Mouse (Mus musculus) liver, embryonic 16.5 days (tissue): ENCODE measurements around the gene Fam189a1. TPM values are rescaled to one million over a fixed set of nuclear protein-coding genes. Genes with fewer than 3 reads are reported as not detected.

ENCODE experiments used
- ATAC-seq: fragments of 200-750 bp; cut with Nextera tagmentation; 2 replicates; pipeline ENCODE4 v1.8.0; 2017; ENCODE audit warnings: low read depth, mild to moderate bottlenecking, moderate number of reproducible peaks, moderate library complexity
- H3K27ac ChIP-seq: fragments of 300-500 bp; sonication (generic); 2 replicates; pipeline ENCODE4 v1.5.1; 2014; ENCODE audit warnings: mild to moderate bottlenecking, low read length
- H3K27me3 ChIP-seq: fragments of 300-500 bp; sonication (generic); 2 replicates; pipeline ENCODE4 v1.6.1; 2014; ENCODE audit warnings: low read depth, low read length, mixed read lengths; ENCODE audit not compliant: control insufficient read depth, insufficient read depth
- H3K36me3 ChIP-seq: fragments of 300-500 bp; sonication (generic); 2 replicates; pipeline ENCODE4 v1.6.1; 2014; ENCODE audit warnings: mild to moderate bottlenecking; ENCODE audit not compliant: control insufficient read depth, insufficient read depth
- H3K4me1 ChIP-seq: fragments of 300-500 bp; sonication (generic); 2 replicates; pipeline ENCODE4 v1.6.1; 2014; ENCODE audit warnings: low read depth, low read length, mixed read lengths; ENCODE audit not compliant: control insufficient read depth
- H3K4me2 ChIP-seq: fragments of 300-500 bp; sonication (generic); 2 replicates; pipeline ENCODE4 v1.6.1; 2014; ENCODE audit warnings: low read depth, low read length, mixed read lengths
- H3K4me3 ChIP-seq: fragments of 300-500 bp; sonication (generic); 2 replicates; pipeline ENCODE4 v1.5.1; 2014; ENCODE audit warnings: low read depth, mild to moderate bottlenecking, low read length
- H3K9ac ChIP-seq: fragments of 300-500 bp; sonication (generic); 2 replicates; pipeline ENCODE4 v1.6.1; 2014; ENCODE audit warnings: low read depth, low read length
- H3K9me3 ChIP-seq: fragments of 300-500 bp; sonication (generic); replicated peaks from 2 replicates; pipeline ENCODE4 v1.6.1; 2016; ENCODE audit warnings: low read length; ENCODE audit not compliant: control insufficient read depth
- WGBS: fragments of 180-500 bp; shearing (Covaris S2); extraction: QIAGEN DNeasy Blood & Tissue Kit; methylation state at CpG from one replicate; pipeline ENCODE4 v1.1.7; 2014; ENCODE audit not compliant: insufficient replicate concordance; 5-methylcytosine and 5-hydroxymethylcytosine counted together
- polyA plus RNA-seq: library from polyadenylated mRNA; unstranded; fragments of >200 nt; fragmentation: Nextera tagmentation; extraction: Ambion mirVana; gene quantifications from 2 replicates; pipeline ENCODE4 v1.2.1, GENCODE M21; 2015

The Fam189a1 gene
- polyA plus RNA-seq, 1 experiment from 2014 or later: not detected

- Histone ChIP-seq H3K27ac (no peak overlapping the region), H3K4me3 (no peak overlapping the region), H3K4me1 (no peaks in the 10 kb centered on the region), H3K9ac (no peak overlapping the region), H3K4me2 (no peak overlapping the region), H3K9me3 (no peaks in the 10 kb centered on the region), H3K27me3 (no peaks in the 10 kb centered on the region), H3K36me3 (no peaks in the 10 kb centered on the region)
- ATAC-seq: no peak
- 57% methylated on average over 3 of the region's 3 CpGs for WGBS
These were observed 41.0 kb downstream of the Fam189a1 start for GRCm38 (mm10) chr7:65115366-65115765.

GRCm38 (mm10) chr7:65111664-65112063, 44.7 kb downstream of the Fam189a1 start:
- Histone ChIP-seq H3K4me2 (no peak overlapping the region), H3K36me3 (no peaks in the 10 kb centered on the region), H3K4me1 (no peaks in the 10 kb centered on the region), H3K9me3 (no peaks in the 10 kb centered on the region), H3K4me3 (no peak overlapping the region), H3K27me3 (no peaks in the 10 kb centered on the region), H3K9ac (no peak overlapping the region), H3K27ac (no peak overlapping the region)
- WGBS: 66% methylated on average over 9 of the region's 9 CpGs
- ATAC-seq: no peak

- H3K27ac ChIP-seq: no peak overlapping the region
- no peaks in the 10 kb centered on the region for H3K36me3 ChIP-seq
- H3K9ac ChIP-seq: no peak overlapping the region
- no peak for ATAC-seq
- 66% methylated on average over 3 of the region's 3 CpGs for WGBS
- H3K27me3 ChIP-seq: no peaks in the 10 kb centered on the region
- no peaks in the 10 kb centered on the region for H3K9me3 ChIP-seq
- H3K4me1 ChIP-seq: no peaks in the 10 kb centered on the region
- no peak overlapping the region for H3K4me3 ChIP-seq
- H3K4me2 ChIP-seq: no peak overlapping the region
These were observed 50.8 kb downstream of the Fam189a1 start for GRCm38 (mm10) chr7:65105566-65105965.

DNA sequence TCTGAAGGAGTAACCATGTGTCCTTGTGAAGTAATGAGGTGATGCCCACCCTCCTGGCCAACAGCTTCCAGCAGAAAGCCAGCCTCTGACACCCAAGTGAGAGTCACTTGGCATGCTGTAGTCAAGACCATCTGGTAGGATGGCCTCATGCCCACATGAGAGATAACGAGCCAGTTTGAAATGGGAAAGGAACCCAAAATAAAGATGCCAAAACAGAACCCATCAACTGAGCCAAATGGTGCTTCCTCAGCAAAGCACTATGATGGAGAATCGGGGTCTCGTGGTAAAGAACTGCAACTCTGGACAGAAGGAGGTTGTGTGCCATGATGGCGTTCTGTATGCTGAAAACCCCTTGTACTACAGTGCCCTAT, 51.3 kb downstream of the Fam189a1 start:
- Histone ChIP-seq H3K9me3 (no peaks in the 10 kb centered on the region), H3K4me1 (no peaks in the 10 kb centered on the region), H3K27ac (no peak overlapping the region), H3K9ac (no peak overlapping the region), H3K36me3 (no peaks in the 10 kb centered on the region), H3K4me3 (no peak overlapping the region), H3K4me2 (no peak overlapping the region), H3K27me3 (no peaks in the 10 kb centered on the region)
- ATAC-seq: no peak
- 65% methylated on average over 4 of the region's 4 CpGs for WGBS

GRCm38 (mm10) chr7:65104207-65105096, 51.9 kb downstream of the Fam189a1 start:
- no peaks in the 10 kb centered on the region for H3K36me3 ChIP-seq
- H3K9me3 ChIP-seq: no peaks in the 10 kb centered on the region
- H3K27me3 ChIP-seq: no peaks in the 10 kb centered on the region
- H3K4me1 ChIP-seq: no peaks in the 10 kb centered on the region
- WGBS: 64% methylated on average over 17 of the region's 17 CpGs
- no peak overlapping the region for H3K9ac ChIP-seq
- no peak for ATAC-seq
- no peak overlapping the region for H3K27ac ChIP-seq
- H3K4me3 ChIP-seq: no peak overlapping the region
- no peak overlapping the region for H3K4me2 ChIP-seq

DNA sequence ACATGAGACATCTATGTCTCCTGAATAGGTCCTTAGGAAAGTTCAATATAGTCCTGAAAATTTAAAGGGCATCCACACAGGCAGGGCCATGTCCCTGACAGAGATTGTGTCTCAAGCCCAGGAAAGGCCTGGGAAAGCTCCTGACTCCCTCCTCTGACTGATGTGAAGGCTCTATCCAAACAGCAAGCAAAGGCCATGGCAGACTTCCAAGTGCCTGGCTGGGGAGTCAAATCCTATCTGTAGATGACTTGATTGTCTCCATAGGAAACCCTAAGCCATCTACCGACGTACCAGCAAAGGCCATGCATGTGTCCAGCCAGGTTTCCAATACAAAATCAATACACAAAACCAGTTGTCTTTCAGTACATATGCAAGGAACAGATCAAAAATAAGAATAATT, 54.7 kb downstream of the Fam189a1 start:
- ATAC-seq: no peak
- no peak overlapping the region for H3K4me3 ChIP-seq
- H3K27ac ChIP-seq: no peak overlapping the region
- H3K4me2 ChIP-seq: no peak overlapping the region
- no peaks in the 10 kb centered on the region for H3K9me3 ChIP-seq
- H3K36me3 ChIP-seq: no peaks in the 10 kb centered on the region
- no peaks in the 10 kb centered on the region for H3K4me1 ChIP-seq
- 80% methylated on average over 2 of the region's 2 CpGs for WGBS
- H3K27me3 ChIP-seq: no peaks in the 10 kb centered on the region
- H3K9ac ChIP-seq: no peak overlapping the region

DNA sequence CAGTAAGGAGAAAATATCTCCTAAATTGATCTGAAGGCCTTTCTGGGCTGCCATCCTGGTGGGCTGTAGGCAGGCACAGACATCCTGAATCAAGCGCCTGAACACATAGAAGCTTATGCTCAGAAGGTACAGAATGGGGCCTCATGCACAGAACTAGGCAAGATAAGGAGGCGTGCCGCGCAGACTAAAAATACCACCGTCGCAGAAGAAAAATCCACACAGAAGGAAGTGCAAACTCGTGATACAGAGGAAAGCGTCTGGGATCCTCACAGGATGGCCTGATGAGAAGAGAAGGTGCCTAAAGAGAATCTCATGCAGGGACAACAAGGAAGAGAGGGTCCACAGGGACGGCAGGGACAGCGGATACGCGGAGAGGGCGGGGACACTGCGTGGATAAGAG, 58.7 kb downstream of the Fam189a1 start:
- Histone ChIP-seq H3K9ac (no peak overlapping the region), H3K36me3 (no peaks in the 10 kb centered on the region), H3K27ac (no peak overlapping the region), H3K27me3 (no peaks in the 10 kb centered on the region), H3K4me3 (no peak overlapping the region), H3K4me1 (no peaks in the 10 kb centered on the region), H3K9me3 (no peaks in the 10 kb centered on the region), H3K4me2 (no peak overlapping the region)
- no peak for ATAC-seq
- WGBS: 50% methylated on average over 14 of the region's 14 CpGs

- Histone ChIP-seq H3K4me3 (no peak overlapping the region), H3K4me1 (no peaks in the 10 kb centered on the region), H3K9me3 (no peaks in the 10 kb centered on the region), H3K9ac (no peak overlapping the region), H3K4me2 (no peak overlapping the region), H3K36me3 (no peaks in the 10 kb centered on the region), H3K27me3 (no peaks in the 10 kb centered on the region), H3K27ac (no peak overlapping the region)
- no peak for ATAC-seq
- WGBS: 46% methylated on average over 5 of the region's 5 CpGs
These were observed 60.7 kb downstream of the Fam189a1 start for GRCm38 (mm10) chr7:65095631-65096107.

GRCm38 (mm10) chr7:65093314-65093713, 63.1 kb downstream of the Fam189a1 start:
- Histone ChIP-seq H3K9me3 (no peaks in the 10 kb centered on the region), H3K27ac (no peak overlapping the region), H3K9ac (no peak overlapping the region), H3K4me2 (no peak overlapping the region), H3K36me3 (no peaks in the 10 kb centered on the region), H3K4me3 (no peak overlapping the region), H3K27me3 (no peaks in the 10 kb centered on the region), H3K4me1 (no peaks in the 10 kb centered on the region)
- 65% methylated on average over 4 of the region's 4 CpGs for WGBS
- no peak for ATAC-seq
